Mouse (Mus musculus) ES-E14 (cell line): ENCODE results near the gene Cdipt.

Experiments
- CHD2 ChIP-seq: IDR thresholded peaks from 2 replicates; pipeline ENCODE4 v1.6.1; 2014; ENCODE audit warnings: mild to moderate bottlenecking, low read depth, low read length, inconsistent platforms
- HCFC1 ChIP-seq: IDR thresholded peaks from 2 replicates; pipeline ENCODE4 v1.6.1; 2012; ENCODE audit warnings: low read length, inconsistent platforms, borderline replicate concordance; ENCODE audit not compliant: insufficient read depth
- MAFK ChIP-seq: IDR thresholded peaks from 2 replicates; pipeline ENCODE4 v1.6.1; 2014; ENCODE audit warnings: mild to moderate bottlenecking, low read depth, low read length, inconsistent platforms; ENCODE audit not compliant: insufficient read depth
- ZC3H11A ChIP-seq: IDR thresholded peaks from 2 replicates; pipeline ENCODE4 v1.6.1; 2012; ENCODE audit warnings: low read depth, mild to moderate bottlenecking, inconsistent platforms, low read length, borderline replicate concordance
- ZNF384 ChIP-seq: IDR thresholded peaks from 2 replicates; pipeline ENCODE4 v1.6.1; 2012; ENCODE audit warnings: low read depth, low read length, inconsistent platforms

DNA sequence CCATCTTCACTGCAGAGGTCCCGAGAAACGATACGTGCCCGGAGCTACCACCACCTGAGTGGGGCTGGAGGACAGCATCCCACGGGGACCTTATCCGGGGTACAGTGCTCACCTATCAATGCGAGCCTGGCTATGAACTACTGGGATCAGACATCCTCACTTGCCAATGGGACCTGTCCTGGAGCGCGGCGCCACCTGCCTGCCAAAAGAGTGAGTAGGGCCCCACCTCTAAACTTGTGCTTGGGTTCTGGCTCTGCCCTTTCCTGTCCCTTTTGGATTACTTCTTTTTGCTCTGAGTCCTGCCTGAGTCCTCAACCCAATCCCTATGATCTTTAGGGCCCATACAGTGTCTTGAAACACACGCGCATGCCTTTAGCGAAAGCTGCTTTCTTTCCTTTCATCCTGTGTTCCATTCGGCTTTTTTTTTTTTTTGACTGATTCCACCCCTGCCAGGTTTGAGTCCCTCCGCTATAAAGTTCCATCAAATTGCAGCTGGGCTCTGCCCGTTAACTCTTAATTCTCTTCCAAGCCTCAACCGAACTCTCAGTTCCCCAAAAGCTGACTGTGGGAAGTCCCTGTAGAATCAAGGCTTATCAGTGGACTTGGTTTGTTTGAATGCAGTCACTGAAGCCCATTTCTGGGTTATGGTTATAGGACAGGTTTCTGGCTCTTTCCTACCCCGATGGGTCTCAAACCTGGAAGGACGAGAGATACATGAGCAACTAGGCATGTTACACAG, 12.0 kb upstream of the Cdipt start:
- TF ChIP-seq ZNF384 = peak; percentile 17; the same call in 1 of the 2 replicates
- no peak for TF ChIP-seq HCFC1
- TF ChIP-seq ZC3H11A = no peak
- no peak for TF ChIP-seq MAFK
- TF ChIP-seq CHD2 = no peak
